Mouse (Mus musculus) embryonic fibroblast, embryonic 13.5 days (primary cell): ENCODE data around the gene Copg2.

ENCODE experiments used
- CTCF ChIP-seq: IDR thresholded peaks from 2 replicates; pipeline ENCODE4 v1.5.1; 2011; ENCODE audit warnings: mild to moderate bottlenecking, control low read depth, low read length, moderate library complexity, borderline replicate concordance; ENCODE audit not compliant: insufficient read depth
- POLR2A ChIP-seq: IDR thresholded peaks from 2 replicates; pipeline ENCODE4 v1.6.1; 2011; ENCODE audit warnings: low read depth, mild to moderate bottlenecking, control low read depth, low read length, moderate library complexity

GRCm38 (mm10) chr6:30749042-30749689, 147.4 kb downstream of the Copg2 start:
- TF ChIP-seq POLR2A (no peak), CTCF (no peak)
